Mouse (Mus musculus) myocyte (in vitro differentiated cells): ENCODE measurements around the gene Cecr2.

Experiments used
- CEBPB ChIP-seq: IDR thresholded peaks from 2 replicates; pipeline ENCODE4 v1.6.1; 2011; ENCODE audit warnings: mild to moderate bottlenecking, moderate library complexity; ENCODE audit not compliant: poor library complexity, insufficient read depth, severe bottlenecking
- REST ChIP-seq: IDR thresholded peaks from one replicate; pipeline ENCODE4 v1.6.1; 2011; ENCODE audit warnings: mild to moderate bottlenecking, control low read depth, moderate library complexity; ENCODE audit not compliant: insufficient read depth, insufficient read length

- no peak for TF ChIP-seq CEBPB
- TF ChIP-seq REST, result no peak
Measured at GRCm38 (mm10) chr6:120716531-120716984, 50.4 kb downstream of the Cecr2 start.
